Mouse (Mus musculus): ENCODE results near the gene Gm10961. TPM values are rescaled to one million over a fixed set of nuclear protein-coding genes. Genes with fewer than 3 reads are reported as not detected.

Gene Gm10961
- polyA plus RNA-seq, 2 experiments: not detected

- ATAC-seq (ENCODE audit: insufficient read depth): no peak
- 76% methylated on average over 11 of the region's 11 CpGs for WGBS (ENCODE audit: insufficient replicate concordance)
- peak in 1 of 3 experiments; percentile 22 for DNase-seq (ENCODE audit: low read depth in 3 of 3, low spot score in 3 of 3)
- no peak overlapping the region for H3K27ac ChIP-seq
- H3K4me3 ChIP-seq (ENCODE audit: insufficient read depth in 1 of 2, low read depth in 2 of 2, low read length in 2 of 2): no peak overlapping the region
- H3K9ac ChIP-seq (replicated peaks): no peak overlapping the region
- no peaks in the 10 kb centered on the region for H3K27me3 ChIP-seq (ENCODE audit: control insufficient read depth, insufficient read depth, low read length)
- no peaks in the 10 kb centered on the region for H3K9me3 ChIP-seq (ENCODE audit: control insufficient read depth, low read length)
- TF ChIP-seq CTCF (IDR thresholded peaks at IDR 0.05; ENCODE audit: low read depth): peak; percentile 95
- no peak for TF ChIP-seq EP300 (IDR thresholded peaks at IDR 0.05; ENCODE audit: low read depth)
- no peak overlapping the region for H3K4me2 ChIP-seq (ENCODE audit: low read depth)
- peaks cover 11% of the 10 kb centered on the region for H3K36me3 ChIP-seq (replicated peaks; ENCODE audit: control insufficient read depth, insufficient read depth, low read depth)
- H3K4me1 ChIP-seq (replicated peaks; ENCODE audit: control insufficient read depth in 2 of 2, insufficient read depth in 2 of 2, low read length in 1 of 2): peaks cover 4 to 14% of the 10 kb centered on the region in 2 experiments
Observed at GRCm38 (mm10) chr3:107612902-107613525, 18.1 kb upstream of the Gm10961 start.

GRCm38 (mm10) chr3:107617800-107618199 is 13.3 kb upstream of the Gm10961 start:
- Histone ChIP-seq H3K4me2 (ENCODE audit: low read depth) (no peak overlapping the region), H3K4me3 (ENCODE audit: insufficient read depth in 1 of 2, low read depth in 2 of 2, low read length in 2 of 2) (no peak overlapping the region), H3K9me3 (ENCODE audit: control insufficient read depth, low read length) (no peaks in the 10 kb centered on the region), H3K9ac (replicated peaks) (no peak overlapping the region), H3K4me1 (replicated peaks; ENCODE audit: control insufficient read depth in 2 of 2, insufficient read depth in 2 of 2, low read length in 1 of 2) (no peaks in the 10 kb centered on the region), H3K27ac (no peak overlapping the region), H3K27me3 (ENCODE audit: control insufficient read depth, insufficient read depth, low read length) (no peaks in the 10 kb centered on the region), H3K36me3 (replicated peaks; ENCODE audit: control insufficient read depth, insufficient read depth, low read depth) (peaks cover 19% of the 10 kb centered on the region)
- no peak for TF ChIP-seq EP300 (IDR thresholded peaks at IDR 0.05; ENCODE audit: low read depth)
- TF ChIP-seq CTCF (IDR thresholded peaks at IDR 0.05; ENCODE audit: low read depth): no peak
- WGBS (ENCODE audit: insufficient replicate concordance): 83% methylated on average over 3 of the region's 3 CpGs
- no peak for DNase-seq (ENCODE audit: low read depth in 3 of 3, low spot score in 3 of 3)
- ATAC-seq (ENCODE audit: insufficient read depth): no peak

GRCm38 (mm10) chr3:107619911-107620310 is 11.2 kb upstream of the Gm10961 start:
- H3K4me3 ChIP-seq (ENCODE audit: insufficient read depth in 1 of 2, low read depth in 2 of 2, low read length in 2 of 2): no peak overlapping the region
- DNase-seq (ENCODE audit: low read depth in 3 of 3, low spot score in 3 of 3) (no peak), ATAC-seq (ENCODE audit: insufficient read depth) (no peak)
- H3K4me1 ChIP-seq (replicated peaks; ENCODE audit: control insufficient read depth in 2 of 2, insufficient read depth in 2 of 2, low read length in 1 of 2): no peaks in the 10 kb centered on the region
- TF ChIP-seq CTCF (IDR thresholded peaks at IDR 0.05; ENCODE audit: low read depth): no peak
- no peak for TF ChIP-seq EP300 (IDR thresholded peaks at IDR 0.05; ENCODE audit: low read depth)
- no peak overlapping the region for H3K4me2 ChIP-seq (ENCODE audit: low read depth)
- no peaks in the 10 kb centered on the region for H3K27me3 ChIP-seq (ENCODE audit: control insufficient read depth, insufficient read depth, low read length)
- no peak overlapping the region for H3K9ac ChIP-seq (replicated peaks)
- no peak overlapping the region for H3K27ac ChIP-seq
- 77% methylated on average over 6 of the region's 6 CpGs for WGBS (ENCODE audit: insufficient replicate concordance)
- H3K36me3 ChIP-seq (replicated peaks; ENCODE audit: control insufficient read depth, insufficient read depth, low read depth): peaks cover 16% of the 10 kb centered on the region
- H3K9me3 ChIP-seq (ENCODE audit: control insufficient read depth, low read length): no peaks in the 10 kb centered on the region

GRCm38 (mm10) chr3:107621286-107622075 is 9.6 kb upstream of the Gm10961 start:
- Histone ChIP-seq H3K4me3 (ENCODE audit: insufficient read depth in 1 of 2, low read depth in 2 of 2, low read length in 2 of 2) (no peak overlapping the region), H3K36me3 (replicated peaks; ENCODE audit: control insufficient read depth, insufficient read depth, low read depth) (peaks cover 8% of the 10 kb centered on the region), H3K9ac (replicated peaks) (no peak overlapping the region), H3K27ac (no peak overlapping the region), H3K9me3 (ENCODE audit: control insufficient read depth, low read length) (no peaks in the 10 kb centered on the region), H3K27me3 (ENCODE audit: control insufficient read depth, insufficient read depth, low read length) (no peaks in the 10 kb centered on the region), H3K4me1 (replicated peaks; ENCODE audit: control insufficient read depth in 2 of 2, insufficient read depth in 2 of 2, low read length in 1 of 2) (no peaks in the 10 kb centered on the region), H3K4me2 (ENCODE audit: low read depth) (no peak overlapping the region)
- ATAC-seq (ENCODE audit: insufficient read depth) (no peak), DNase-seq (ENCODE audit: low read depth in 3 of 3, low spot score in 3 of 3) (no peak)
- 80% methylated on average over 21 of the region's 21 CpGs for WGBS (ENCODE audit: insufficient replicate concordance)
- TF ChIP-seq CTCF (IDR thresholded peaks at IDR 0.05; ENCODE audit: low read depth) (no peak), EP300 (IDR thresholded peaks at IDR 0.05; ENCODE audit: low read depth) (no peak)

GRCm38 (mm10) chr3:107622537-107622936 is 8.6 kb upstream of the Gm10961 start:
- Histone ChIP-seq H3K36me3 (replicated peaks; ENCODE audit: control insufficient read depth, insufficient read depth, low read depth) (peaks cover 8% of the 10 kb centered on the region), H3K9ac (replicated peaks) (no peak overlapping the region), H3K27me3 (ENCODE audit: control insufficient read depth, insufficient read depth, low read length) (no peaks in the 10 kb centered on the region), H3K9me3 (ENCODE audit: control insufficient read depth, low read length) (no peaks in the 10 kb centered on the region), H3K27ac (no peak overlapping the region), H3K4me3 (ENCODE audit: insufficient read depth in 1 of 2, low read depth in 2 of 2, low read length in 2 of 2) (no peak overlapping the region), H3K4me1 (replicated peaks; ENCODE audit: control insufficient read depth in 2 of 2, insufficient read depth in 2 of 2, low read length in 1 of 2) (no peaks in the 10 kb centered on the region), H3K4me2 (ENCODE audit: low read depth) (no peak overlapping the region)
- DNase-seq (ENCODE audit: low read depth in 3 of 3, low spot score in 3 of 3) (no peak), ATAC-seq (ENCODE audit: insufficient read depth) (no peak)
- TF ChIP-seq CTCF (IDR thresholded peaks at IDR 0.05; ENCODE audit: low read depth) (no peak), EP300 (IDR thresholded peaks at IDR 0.05; ENCODE audit: low read depth) (no peak)
- 79% methylated on average over 7 of the region's 7 CpGs for WGBS (ENCODE audit: insufficient replicate concordance)
